Mouse (Mus musculus): ENCODE data around the gene Urah. TPM values are rescaled to one million over a fixed set of nuclear protein-coding genes. Genes with fewer than 3 reads are reported as not detected.

Urah gene
- under 1 TPM in 1 of 2 experiments, not detected in 1; 0.70 TPM for total RNA-seq (2021)
- long read RNA-seq, experiment 1, result 0 reads
- long read RNA-seq, experiment 2, partial matches to known transcripts, result 0 of 3 reads
- long read RNA-seq, experiment 2, other reads (novel, unspliced or antisense), result 1 of 3 reads

- DNase-seq, result peak; percentile 67 to 73
Measured at GRCm38 (mm10) chr7:140834968-140835757, at the start of gene Urah. Gene Urah, plus strand, starts transcription at chr7:140835018.

- no peak for DNase-seq
Measured at GRCm38 (mm10) chr7:140787406-140788052, 47.3 kb upstream of the Urah start, which contains the start of gene Syce1. Gene Syce1, minus strand, starts transcription at chr7:140787852.

GRCm38 (mm10) chr7:140788053-140788435, 46.8 kb upstream of the Urah start:
- no peak for DNase-seq

GRCm38 (mm10) chr7:140793541-140793940, 41.3 kb upstream of the Urah start:
- DNase-seq, result no peak

GRCm38 (mm10) chr7:140797619-140798018, 37.2 kb upstream of the Urah start:
- no peak for DNase-seq

- DNase-seq, result no peak
Measured at GRCm38 (mm10) chr7:140798212-140798611, 36.6 kb upstream of the Urah start.

GRCm38 (mm10) chr7:140802629-140803028, 32.2 kb upstream of the Urah start:
- no peak for DNase-seq

- peak; percentile 70 to 79 for DNase-seq
Measured at GRCm38 (mm10) chr7:140805704-140806103, 29.1 kb upstream of the Urah start.

- DNase-seq, result no peak
Measured at GRCm38 (mm10) chr7:140810496-140810895, 24.3 kb upstream of the Urah start.

- no peak for DNase-seq
Measured at GRCm38 (mm10) chr7:140811714-140812113, 23.1 kb upstream of the Urah start.

GRCm38 (mm10) chr7:140812850-140813249, 22.0 kb upstream of the Urah start:
- DNase-seq, result no peak

- DNase-seq, result no peak
Measured at GRCm38 (mm10) chr7:140820173-140820572, 14.6 kb upstream of the Urah start.

GRCm38 (mm10) chr7:140821305-140821652, 13.5 kb upstream of the Urah start:
- no peak for DNase-seq

- DNase-seq, result peak; percentile 50 to 63
Measured at GRCm38 (mm10) chr7:140821653-140822329, 13.0 kb upstream of the Urah start, which contains the start of gene Zfp941. Gene Zfp941, minus strand, starts transcription at chr7:140822178.

- no peak for DNase-seq
Measured at GRCm38 (mm10) chr7:140822731-140823130, 12.1 kb upstream of the Urah start.

GRCm38 (mm10) chr7:140828171-140828881, 6.5 kb upstream of the Urah start:
- DNase-seq, result peak; percentile 55 to 58

GRCm38 (mm10) chr7:140831447-140831846, 3.4 kb upstream of the Urah start:
- peak; percentile 58 to 59 for DNase-seq

- DNase-seq, result no peak
Measured at GRCm38 (mm10) chr7:140833341-140833740, 1.5 kb upstream of the Urah start.

- no peak for DNase-seq
Measured at GRCm38 (mm10) chr7:140835758-140836087, 905 bp downstream of the Urah start.

- DNase-seq, result no peak
Measured at GRCm38 (mm10) chr7:140836243-140837115, 1.7 kb downstream of the Urah start.

- DNase-seq, result no peak
Measured at GRCm38 (mm10) chr7:140839556-140839955, 4.7 kb downstream of the Urah start.
